Mouse (Mus musculus) kidney, postnatal 0 days (tissue): ENCODE results near the gene Wap. TPM values are rescaled to one million over a fixed set of nuclear protein-coding genes. Genes with fewer than 3 reads are reported as not detected.

Source experiments
- ATAC-seq: fragments of 200-750 bp; cut with Nextera tagmentation; replicated peaks from 2 replicates; pipeline ENCODE4 v1.8.0; 2017; ENCODE audit warnings: low read depth, moderate number of reproducible peaks, moderate TSS enrichment, moderate library complexity; ENCODE audit not compliant: low FRiP score
- DNase-seq: peaks from one replicate; pipeline ENCODE4 v3.0.0-alpha.2; 2016; ENCODE audit warnings: low spot score
- H3K27ac ChIP-seq: fragments of 300-500 bp; sonication (generic); 2 replicates; pipeline ENCODE4 v1.5.1; 2014; ENCODE audit warnings: mild to moderate bottlenecking
- H3K27me3 ChIP-seq: fragments of 300-500 bp; sonication (generic); 2 replicates; pipeline ENCODE4 v1.6.1; 2014; ENCODE audit warnings: low read length, mixed read lengths; ENCODE audit not compliant: insufficient read depth
- H3K36me3 ChIP-seq: fragments of 300-500 bp; sonication (generic); 2 replicates; pipeline ENCODE4 v1.6.1; 2014; ENCODE audit warnings: low read length, mixed read lengths; ENCODE audit not compliant: insufficient read depth
- H3K4me1 ChIP-seq: fragments of 300-500 bp; sonication (generic); replicated peaks from 2 replicates; pipeline ENCODE4 v1.6.1; 2014; ENCODE audit warnings: antibody characterized with exemption, low read length, mixed read lengths; ENCODE audit not compliant: insufficient read depth
- H3K4me2 ChIP-seq: fragments of 300-500 bp; sonication (generic); 2 replicates; pipeline ENCODE4 v1.6.1; 2014; ENCODE audit warnings: mild to moderate bottlenecking, low read length, moderate library complexity, mixed read lengths
- H3K4me3 ChIP-seq: fragments of 300-500 bp; sonication (generic); replicated peaks from 2 replicates; pipeline ENCODE4 v1.5.1; 2014; ENCODE audit warnings: low read depth, low read length
- H3K9ac ChIP-seq: fragments of 300-500 bp; sonication (generic); 2 replicates; pipeline ENCODE4 v1.6.1; 2014; ENCODE audit warnings: low read depth, low read length
- H3K9me3 ChIP-seq: fragments of 300-500 bp; sonication (generic); replicated peaks from 2 replicates; pipeline ENCODE4 v1.6.1; 2016; ENCODE audit warnings: low read length, inconsistent platforms, mixed read lengths
- CTCF ChIP-seq: IDR thresholded peaks from 2 replicates; pipeline ENCODE4 v1.5.1; 2016; ENCODE audit warnings: antibody characterized with exemption, low read depth, mild to moderate bottlenecking, moderate library complexity
- WGBS: fragments of 180-500 bp; shearing (Covaris S2); extraction: QIAGEN DNeasy Blood & Tissue Kit; methylation state at CpG from one replicate; pipeline ENCODE4 v1.1.7; 2014; 5-methylcytosine and 5-hydroxymethylcytosine counted together
- polyA plus RNA-seq: library from polyadenylated mRNA; unstranded; fragments of >200 nt; fragmentation: Nextera tagmentation; extraction: Ambion mirVana; gene quantifications from 2 replicates; pipeline ENCODE4 v1.2.1, GENCODE M21; 2015

Wap gene
- polyA plus RNA-seq, 1 experiment from 2014 or later, result not detected

DNA sequence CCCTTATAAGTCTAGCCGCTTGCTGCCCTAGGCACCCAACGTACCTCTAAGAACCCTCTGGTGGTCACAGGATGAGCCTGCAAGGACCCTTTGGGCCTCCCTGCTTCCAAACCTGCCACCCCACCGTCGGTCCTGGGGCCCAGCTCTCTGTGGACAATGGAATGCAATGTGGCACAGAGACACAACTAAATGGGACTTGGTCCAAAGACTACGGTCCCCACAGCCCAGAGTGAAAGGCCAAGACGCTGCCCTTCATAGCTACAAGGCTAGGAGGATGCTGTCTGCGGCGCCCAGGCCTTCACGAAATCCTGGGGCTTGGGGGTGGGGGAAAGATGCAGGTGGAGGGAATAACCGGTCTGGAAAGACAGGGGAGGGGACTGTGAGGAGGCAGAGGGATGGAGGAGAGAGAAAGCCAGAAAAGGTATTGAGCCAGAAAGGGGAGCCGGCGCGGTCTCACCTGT is 33.4 kb downstream of the Wap start:
- peak overlapping the region; percentile 44; the same call in 1 of the 2 replicates for H3K9ac ChIP-seq
- H3K4me1 ChIP-seq, result peaks cover 15% of the 10 kb centered on the region
- H3K27me3 ChIP-seq, result peaks cover 15% of the 10 kb centered on the region
- peak; percentile 46; the same call in 1 of the 2 replicates for TF ChIP-seq CTCF
- ATAC-seq (no peak), DNase-seq (peak; percentile 32)
- H3K4me2 ChIP-seq, result peak overlapping the region; percentile 66
- H3K27ac ChIP-seq, result no peak overlapping the region
- no peaks in the 10 kb centered on the region for H3K36me3 ChIP-seq
- no peaks in the 10 kb centered on the region for H3K9me3 ChIP-seq
- 18% methylated on average over 13 of the region's 13 CpGs for WGBS
- peak overlapping the region; percentile 34 for H3K4me3 ChIP-seq

DNA sequence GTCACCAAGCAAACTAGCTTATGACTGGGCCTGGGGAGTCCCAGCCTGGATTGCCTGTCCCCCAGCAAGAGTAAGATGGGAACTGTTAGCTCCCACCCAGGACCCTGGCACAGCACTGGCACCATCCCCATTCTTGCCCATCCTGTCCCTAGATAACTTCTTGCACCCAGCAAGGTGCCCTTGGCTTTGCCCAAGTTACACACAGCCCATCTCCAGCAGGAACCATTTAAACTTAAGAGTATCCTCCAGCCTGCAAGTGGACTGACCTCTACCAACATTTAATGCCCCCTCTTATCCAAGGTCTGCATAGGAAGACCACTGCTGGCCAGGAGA is 33.9 kb downstream of the Wap start:
- H3K36me3 ChIP-seq, result no peaks in the 10 kb centered on the region
- H3K27ac ChIP-seq, result no peak overlapping the region
- no peak overlapping the region for H3K9ac ChIP-seq
- H3K27me3 ChIP-seq, result peaks cover 15% of the 10 kb centered on the region
- no peak overlapping the region for H3K4me3 ChIP-seq
- H3K4me1 ChIP-seq, result peaks cover 15% of the 10 kb centered on the region
- ATAC-seq, result no peak
- no peak for TF ChIP-seq CTCF
- no peaks in the 10 kb centered on the region for H3K9me3 ChIP-seq
- no peak overlapping the region for H3K4me2 ChIP-seq
- no peak for DNase-seq

DNA sequence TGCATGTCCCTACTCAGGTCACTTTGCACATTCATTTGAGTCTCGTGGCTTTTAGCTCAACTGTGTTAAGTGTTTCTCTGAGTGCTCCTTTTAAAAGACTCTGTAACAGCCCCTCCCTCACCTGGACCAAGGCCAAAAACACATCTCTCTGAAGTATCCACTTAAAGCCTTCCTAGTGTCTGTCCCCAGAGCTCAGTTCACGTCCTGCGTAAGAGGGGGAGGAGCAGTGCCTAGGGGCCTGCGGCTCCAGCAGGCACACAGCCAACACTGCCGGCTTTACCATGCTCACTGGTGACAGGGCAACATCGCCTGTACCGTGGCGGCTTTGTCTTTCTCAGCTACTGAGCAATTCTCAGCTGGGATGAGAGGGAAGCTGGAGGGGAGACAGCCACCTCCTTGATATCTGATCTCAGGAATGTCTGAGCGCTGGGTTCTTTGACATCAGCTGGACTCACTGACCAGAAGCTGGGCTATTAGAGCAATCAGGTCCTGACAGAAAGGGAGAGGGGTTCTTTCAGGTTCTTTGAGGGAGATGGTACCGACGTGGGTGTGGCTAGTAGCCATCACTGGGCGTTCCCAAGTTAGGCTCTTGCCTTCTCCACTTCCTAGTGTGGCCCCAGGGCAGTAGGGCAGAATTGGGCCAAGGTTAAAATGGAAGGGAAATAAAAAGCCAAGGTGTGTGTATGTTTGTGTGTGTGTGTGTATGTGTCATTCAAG is 34.4 kb downstream of the Wap start:
- Histone ChIP-seq H3K4me3 (no peak overlapping the region), H3K4me1 (peaks cover 15% of the 10 kb centered on the region), H3K9me3 (no peaks in the 10 kb centered on the region), H3K36me3 (no peaks in the 10 kb centered on the region), H3K4me2 (no peak overlapping the region), H3K27ac (no peak overlapping the region), H3K9ac (no peak overlapping the region), H3K27me3 (peaks cover 15% of the 10 kb centered on the region)
- ATAC-seq (peak; percentile 27; the same call in 1 of the 2 replicates), DNase-seq (peak; percentile 61)
- 9% methylated on average over 12 of the region's 12 CpGs for WGBS
- no peak for TF ChIP-seq CTCF

DNA sequence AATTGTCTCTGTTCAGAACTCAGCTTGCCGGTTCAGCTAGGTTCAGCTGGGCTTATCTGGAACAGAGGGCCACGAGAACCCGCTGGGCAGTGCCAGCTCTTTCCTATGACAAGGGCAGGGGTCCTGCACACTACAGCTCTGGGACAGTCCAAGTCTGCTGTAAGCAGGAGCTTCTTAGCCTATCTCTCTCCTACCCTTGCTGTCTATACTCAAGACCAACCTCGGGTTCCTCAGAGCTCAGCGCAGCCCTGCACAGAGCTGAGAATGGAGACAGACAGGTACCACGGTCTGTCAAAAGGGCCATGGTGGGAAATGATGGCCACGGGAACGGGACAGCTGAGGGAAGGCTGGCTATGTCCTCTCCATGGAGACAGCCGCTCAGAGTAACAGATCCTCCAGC is 35.2 kb downstream of the Wap start:
- WGBS, result 78% methylated on average over 9 of the region's 9 CpGs
- Histone ChIP-seq H3K4me3 (no peak overlapping the region), H3K4me2 (no peak overlapping the region), H3K9me3 (no peaks in the 10 kb centered on the region), H3K4me1 (peaks cover 15% of the 10 kb centered on the region), H3K9ac (no peak overlapping the region), H3K27ac (no peak overlapping the region), H3K36me3 (no peaks in the 10 kb centered on the region), H3K27me3 (peaks cover 15% of the 10 kb centered on the region)
- DNase-seq (no peak), ATAC-seq (no peak)
- TF ChIP-seq CTCF, result no peak

DNA sequence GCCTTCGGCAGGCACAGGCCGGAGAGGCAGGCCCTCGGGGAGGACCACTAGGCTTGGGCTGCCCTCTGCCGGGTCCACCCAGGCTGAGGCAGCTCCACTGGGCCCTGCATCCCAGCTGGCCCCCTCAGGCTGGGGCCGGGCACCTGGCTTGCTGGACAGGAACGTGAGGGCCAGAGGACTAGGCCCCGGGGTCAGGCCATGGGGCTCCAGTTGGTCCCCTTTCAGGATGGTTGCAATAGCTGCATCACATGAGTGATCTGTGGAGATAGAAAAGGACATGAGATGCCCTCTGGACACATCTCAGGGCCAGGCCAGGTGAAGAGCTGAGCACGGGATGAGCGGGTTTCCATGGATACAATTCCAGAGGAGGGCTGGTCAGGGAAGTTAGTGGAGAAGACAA is 35.8 kb downstream of the Wap start:
- Histone ChIP-seq H3K27me3 (peaks cover 15% of the 10 kb centered on the region), H3K4me2 (no peak overlapping the region), H3K4me1 (peaks cover 15% of the 10 kb centered on the region), H3K36me3 (0 out of 2 replicates have a peak, but pooled peaks cover 1% of the 10 kb centered on the region), H3K4me3 (no peak overlapping the region), H3K9ac (no peak overlapping the region), H3K9me3 (no peaks in the 10 kb centered on the region), H3K27ac (no peak overlapping the region)
- TF ChIP-seq CTCF, result no peak
- no peak for DNase-seq
- WGBS, result 62% methylated on average over 9 of the region's 9 CpGs
- no peak for ATAC-seq

DNA sequence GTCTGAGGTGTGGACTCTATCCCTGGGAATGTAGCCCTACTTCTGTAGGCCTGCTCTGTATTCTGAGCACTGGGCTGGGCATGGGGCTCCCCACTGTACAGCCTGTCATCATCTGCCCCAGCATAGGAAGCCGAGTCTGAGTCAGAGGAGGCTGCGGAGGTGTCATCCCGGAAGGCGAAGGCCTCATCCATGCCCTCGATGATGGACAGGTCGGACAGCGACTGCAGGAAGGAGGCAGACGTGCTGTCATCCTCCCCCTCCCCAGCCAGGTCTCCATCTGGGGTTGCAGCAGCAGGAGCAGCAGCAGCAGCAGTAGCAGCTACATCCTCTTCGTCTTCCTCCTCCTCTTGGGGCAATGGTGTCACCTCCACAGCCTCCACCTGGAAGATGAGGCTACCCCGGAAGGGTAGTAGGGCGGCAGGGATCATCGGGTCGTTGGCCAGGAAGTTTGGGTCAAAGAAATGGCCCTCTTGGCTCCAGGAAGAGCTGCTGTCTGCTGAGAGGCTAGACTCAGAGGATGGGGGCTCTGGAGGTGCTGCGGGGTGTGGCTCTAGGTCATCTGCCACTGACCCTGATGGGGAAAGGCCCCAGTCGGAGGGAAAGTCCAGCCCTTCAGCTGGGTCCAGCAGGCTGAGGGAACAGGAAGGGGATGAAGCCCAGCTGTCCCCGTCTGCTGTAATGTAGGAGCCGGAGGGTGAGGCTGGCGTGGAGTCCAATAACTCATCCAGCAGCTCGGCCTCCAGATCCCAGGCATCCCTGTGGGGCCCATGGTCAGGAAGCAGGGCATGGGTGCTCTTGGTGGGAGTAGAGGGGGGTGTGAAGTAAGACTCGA is 36.6 kb downstream of the Wap start:
- H3K9ac ChIP-seq, result no peak overlapping the region
- no peaks in the 10 kb centered on the region for H3K9me3 ChIP-seq
- DNase-seq (no peak), ATAC-seq (no peak)
- peaks cover 14% of the 10 kb centered on the region for H3K27me3 ChIP-seq
- WGBS, result 41% methylated on average over 20 of the region's 20 CpGs
- no peak overlapping the region for H3K4me3 ChIP-seq
- H3K27ac ChIP-seq, result no peak overlapping the region
- H3K36me3 ChIP-seq, result 0 out of 2 replicates have a peak, but pooled peaks cover 6% of the 10 kb centered on the region
- H3K4me1 ChIP-seq, result peaks cover 15% of the 10 kb centered on the region
- H3K4me2 ChIP-seq, result no peak overlapping the region
- no peak for TF ChIP-seq CTCF
